Mouse (Mus musculus): ENCODE results near the gene Bcorl1.

Gene Bcorl1

DNA sequence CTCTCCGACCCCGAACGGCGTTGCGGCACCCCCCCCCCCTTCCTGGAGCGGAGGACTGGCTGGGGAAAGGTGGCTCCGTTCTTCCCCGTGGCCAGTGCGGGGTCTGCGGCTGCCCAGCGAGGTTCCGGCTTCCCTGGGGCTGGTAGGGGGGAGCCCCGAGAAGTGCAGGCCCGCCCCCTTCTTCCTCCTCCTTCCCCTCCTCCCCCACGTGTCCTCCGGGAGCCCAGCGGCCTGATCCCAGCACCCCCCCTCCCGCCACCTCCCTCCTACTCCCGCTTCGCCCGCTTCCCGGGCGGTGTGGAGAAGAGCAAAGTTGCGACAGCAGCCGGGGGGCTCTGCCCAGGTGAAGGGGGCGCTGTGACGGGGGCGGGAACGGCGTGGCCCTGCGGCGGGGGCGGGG is at the start of gene Bcorl1:
Bcorl1 (plus strand) TSS at position 218 of the 400 bp plus-strand sequence.
- DNase-seq (ENCODE audit: low spot score): peak; percentile 15

- no peak for DNase-seq (ENCODE audit: low spot score)
Observed at GRCm38 (mm10) chrX:48291413-48291812, 49.7 kb upstream of the Bcorl1 start.

GRCm38 (mm10) chrX:48305356-48305755 is 35.8 kb upstream of the Bcorl1 start:
- DNase-seq (ENCODE audit: low spot score): no peak

DNA sequence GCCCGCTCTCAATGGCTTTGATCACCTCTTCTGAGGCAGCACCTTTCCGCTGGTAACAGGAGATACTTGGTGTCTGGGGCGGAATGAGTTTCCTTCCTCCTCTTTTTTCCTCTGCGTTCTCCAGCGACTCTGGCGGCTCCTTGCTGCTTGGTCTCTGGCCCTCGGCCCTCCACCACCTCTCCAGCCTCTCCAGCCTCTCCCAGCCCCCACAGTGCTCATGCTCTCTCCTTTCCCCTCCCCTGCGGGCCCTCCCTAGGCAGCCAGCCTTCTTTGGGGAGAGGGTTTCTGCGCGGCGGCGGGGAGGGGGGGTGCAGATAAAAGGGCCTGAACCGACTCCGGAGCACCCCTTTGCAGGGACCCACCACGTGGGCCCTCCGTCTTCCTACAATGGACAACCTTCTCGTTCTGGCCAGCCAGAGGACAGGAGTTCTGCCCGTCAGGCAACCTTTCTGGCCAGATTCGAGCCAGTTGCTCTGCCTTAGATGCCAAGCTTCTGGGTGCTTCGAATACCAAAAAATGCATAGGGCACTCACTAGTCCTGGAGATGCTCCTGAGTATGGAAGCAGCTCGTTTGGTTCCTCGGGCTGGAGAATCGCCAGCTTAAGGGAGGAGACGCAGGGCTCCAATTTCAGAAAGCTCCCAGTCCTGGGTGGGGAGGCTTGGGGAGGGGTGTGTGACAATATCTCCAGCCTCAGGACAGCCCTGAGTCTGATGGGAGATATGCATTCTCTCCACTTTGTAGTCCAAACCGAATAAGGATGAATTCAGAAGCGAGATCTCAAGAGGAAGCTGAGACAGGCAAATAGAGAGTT is 30.2 kb upstream of the Bcorl1 start:
- no peak for DNase-seq (ENCODE audit: low spot score)

DNA sequence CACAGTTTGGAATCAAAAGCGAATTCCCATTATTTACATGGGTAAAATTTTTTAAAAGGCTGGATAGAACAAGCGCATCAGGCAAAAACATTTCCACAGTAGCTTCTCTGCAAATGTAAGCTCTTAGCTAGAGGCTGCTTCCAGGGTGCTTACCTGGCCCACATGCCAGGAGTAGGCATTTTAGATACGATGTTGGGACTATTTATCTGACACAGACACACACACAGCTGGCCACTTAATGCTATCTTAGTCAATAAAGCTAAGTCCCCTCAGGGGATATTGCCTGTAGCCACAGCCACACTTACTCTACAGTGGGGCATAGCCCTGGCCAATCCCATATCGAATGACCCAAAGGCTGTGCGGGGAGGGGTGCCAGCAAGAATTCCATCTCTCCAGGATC is 29.4 kb upstream of the Bcorl1 start:
- no peak for DNase-seq (ENCODE audit: low spot score)

- DNase-seq (ENCODE audit: low spot score): peak; percentile 60
Observed at GRCm38 (mm10) chrX:48314530-48315079, 26.6 kb upstream of the Bcorl1 start.

GRCm38 (mm10) chrX:48317444-48317843 is 23.7 kb upstream of the Bcorl1 start:
- no peak for DNase-seq (ENCODE audit: low spot score)

GRCm38 (mm10) chrX:48318194-48318593 is 23.0 kb upstream of the Bcorl1 start:
- no peak for DNase-seq (ENCODE audit: low spot score)

DNA sequence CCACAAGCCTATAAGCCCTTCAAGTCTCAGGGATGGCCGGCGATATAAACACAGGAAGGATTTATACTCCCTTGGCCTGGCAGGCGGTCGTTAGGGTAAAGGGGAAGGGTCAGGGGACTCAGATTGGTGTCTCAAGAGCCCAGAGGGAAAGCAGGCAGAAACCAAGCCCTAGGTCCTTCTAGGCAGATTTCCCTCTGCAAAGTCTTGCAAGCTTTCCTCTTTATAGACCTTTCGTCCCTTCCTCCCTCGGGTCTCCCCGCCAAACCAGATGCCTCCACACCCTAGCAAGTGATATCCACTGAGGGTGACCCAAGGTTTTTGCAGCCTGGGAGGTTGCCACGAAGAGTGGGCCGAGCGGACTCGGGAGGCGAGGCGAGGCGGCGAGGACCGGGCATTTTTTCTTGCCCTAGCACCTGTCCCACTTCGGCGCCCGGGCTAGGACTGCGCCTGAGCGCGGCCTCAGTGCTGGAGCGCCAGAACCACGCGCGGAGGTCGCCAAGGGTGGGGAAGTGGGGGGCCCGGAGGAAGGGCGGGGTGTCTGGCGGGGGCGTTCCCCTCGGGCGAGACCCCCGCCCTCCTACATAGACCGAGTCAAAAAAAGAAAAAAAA is 613 bp upstream of the Bcorl1 start:
- no peak for DNase-seq (ENCODE audit: low spot score)

DNA sequence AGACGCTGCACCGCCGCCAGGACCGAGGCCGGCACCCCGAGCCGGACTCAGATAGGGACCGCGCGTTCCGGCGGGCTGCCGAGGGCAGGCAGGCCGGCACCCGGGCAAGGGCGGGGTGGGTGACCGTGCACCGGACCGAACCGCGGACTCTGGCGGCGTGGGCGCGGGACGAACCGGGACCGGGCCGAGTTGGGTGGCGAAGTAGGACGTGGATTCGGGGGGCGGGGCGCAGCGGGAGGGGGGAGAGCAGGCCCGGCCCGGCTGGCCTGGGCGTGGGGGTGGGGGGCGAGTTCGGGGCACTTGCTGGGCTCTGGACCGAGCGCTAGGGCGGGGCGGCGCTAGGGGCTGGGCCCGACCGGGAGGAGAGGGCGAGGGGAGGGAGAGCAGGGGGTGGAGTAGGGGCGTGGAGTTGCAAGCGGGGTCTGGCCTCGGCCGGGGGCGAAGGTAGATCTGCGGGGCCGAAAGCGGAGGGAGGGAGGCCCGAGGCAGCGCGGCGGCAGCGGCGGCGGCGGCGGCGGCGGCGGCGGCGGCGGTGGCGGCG is 533 bp downstream of the Bcorl1 start:
- peak; percentile 15 for DNase-seq (ENCODE audit: low spot score)

- peak; percentile 3 for DNase-seq (ENCODE audit: low spot score)
Observed at GRCm38 (mm10) chrX:48342731-48343130, 1.6 kb downstream of the Bcorl1 start.

DNA sequence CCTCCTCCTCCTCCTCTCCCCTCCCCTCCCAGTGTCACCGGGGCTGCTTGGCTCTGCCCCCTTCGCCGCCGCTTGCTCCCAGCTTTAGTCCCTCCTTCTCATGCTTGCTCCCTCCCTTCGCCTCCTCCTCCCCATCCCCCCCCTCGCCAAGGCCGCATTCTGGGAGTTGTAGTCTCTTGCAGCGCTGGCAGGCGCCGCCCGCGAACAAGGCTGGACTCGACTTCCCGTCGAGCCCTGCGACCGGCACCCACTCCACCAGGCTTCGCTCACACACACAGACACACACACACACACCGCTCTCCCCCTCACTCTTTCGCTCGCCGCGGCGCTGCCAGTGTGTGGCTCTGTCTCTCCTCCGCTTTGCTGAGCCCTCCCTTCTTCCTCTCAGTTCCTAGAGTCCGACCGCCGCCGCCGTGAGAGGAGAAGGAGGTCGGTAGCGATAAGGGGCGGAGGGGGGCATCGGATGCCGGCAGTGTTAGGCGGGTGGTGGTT is 2.3 kb downstream of the Bcorl1 start:
- peak; percentile 91 for DNase-seq (ENCODE audit: low spot score)

GRCm38 (mm10) chrX:48343966-48344642 is 2.9 kb downstream of the Bcorl1 start:
- DNase-seq (ENCODE audit: low spot score): peak; percentile 7

DNA sequence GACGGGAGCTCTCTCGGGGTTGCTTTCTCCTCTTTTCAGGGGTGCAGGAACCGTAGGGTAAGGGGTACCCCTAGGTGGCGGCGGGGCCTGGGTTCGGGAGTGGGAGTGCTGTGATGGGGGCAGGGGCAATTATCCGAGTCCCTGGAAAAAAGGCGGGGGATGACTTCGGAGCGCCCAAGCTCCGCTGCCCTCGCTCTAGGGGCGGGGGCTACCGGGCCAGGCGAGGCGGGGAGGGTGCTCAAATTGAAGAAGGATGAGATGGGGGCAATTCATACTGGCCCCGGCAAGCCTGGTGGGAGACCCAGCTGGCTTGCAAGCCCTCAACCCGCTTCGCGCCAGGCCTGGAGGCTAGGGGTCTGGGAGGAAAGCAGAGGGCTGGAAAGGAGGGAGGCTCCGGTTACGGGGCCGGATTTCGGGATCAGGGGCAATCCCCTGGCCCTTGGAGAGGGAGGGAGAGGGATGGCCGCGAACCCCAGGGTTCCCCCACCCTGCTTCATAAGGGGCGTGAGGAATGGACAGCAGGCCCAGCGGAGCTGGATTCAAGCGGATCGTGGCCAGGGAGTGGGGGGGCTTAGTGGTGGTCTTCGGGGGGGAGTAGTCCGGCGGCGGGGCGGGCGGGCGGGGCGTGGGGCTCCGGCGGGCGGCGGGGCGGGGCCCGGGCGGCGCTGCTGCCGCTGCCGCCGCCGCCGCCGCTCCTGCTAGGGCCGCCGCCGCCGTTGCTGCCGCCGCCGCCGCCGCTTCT is 3.7 kb downstream of the Bcorl1 start:
- DNase-seq (ENCODE audit: low spot score): peak; percentile 13

- no peak for DNase-seq (ENCODE audit: low spot score)
Observed at GRCm38 (mm10) chrX:48345385-48345932, 4.3 kb downstream of the Bcorl1 start.

- no peak for DNase-seq (ENCODE audit: low spot score)
Observed at GRCm38 (mm10) chrX:48355346-48355745, 14.2 kb downstream of the Bcorl1 start.

DNA sequence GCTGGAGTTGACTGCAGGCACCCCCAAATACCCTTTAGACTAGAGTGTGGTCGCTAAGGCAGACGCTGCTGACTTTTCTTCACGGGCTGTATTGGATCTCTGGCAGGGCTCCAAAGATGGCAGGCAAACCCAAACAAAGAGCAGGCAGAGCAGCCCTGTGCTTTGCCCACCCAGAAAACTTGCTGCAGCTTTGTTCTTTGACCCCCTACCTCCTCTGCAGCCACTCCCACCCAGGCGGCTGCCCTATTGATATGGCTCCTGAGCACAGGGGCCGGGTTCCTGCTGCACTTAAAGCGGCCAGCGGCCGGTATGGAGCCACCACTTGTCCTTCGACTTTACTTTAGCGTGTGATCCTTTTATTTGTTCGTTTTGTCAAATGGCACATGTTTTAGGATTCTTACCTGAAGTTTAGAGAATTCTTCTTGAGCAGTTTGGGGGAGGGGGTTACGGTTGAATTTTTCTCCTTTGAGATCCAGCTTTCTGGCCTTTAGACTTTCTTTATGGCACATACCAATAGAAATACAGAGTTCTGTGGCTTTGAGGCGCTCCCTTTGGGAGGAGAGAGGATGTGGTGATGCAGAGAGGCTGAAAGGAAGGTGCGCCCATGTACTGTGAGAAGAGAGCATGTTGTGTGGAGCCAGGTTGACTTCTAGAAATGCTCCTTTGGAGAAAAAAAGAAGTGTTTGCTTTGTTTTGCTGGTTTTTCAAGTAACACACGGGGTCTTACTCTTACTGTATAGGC is 24.8 kb downstream of the Bcorl1 start:
- DNase-seq (ENCODE audit: low spot score): no peak

DNA sequence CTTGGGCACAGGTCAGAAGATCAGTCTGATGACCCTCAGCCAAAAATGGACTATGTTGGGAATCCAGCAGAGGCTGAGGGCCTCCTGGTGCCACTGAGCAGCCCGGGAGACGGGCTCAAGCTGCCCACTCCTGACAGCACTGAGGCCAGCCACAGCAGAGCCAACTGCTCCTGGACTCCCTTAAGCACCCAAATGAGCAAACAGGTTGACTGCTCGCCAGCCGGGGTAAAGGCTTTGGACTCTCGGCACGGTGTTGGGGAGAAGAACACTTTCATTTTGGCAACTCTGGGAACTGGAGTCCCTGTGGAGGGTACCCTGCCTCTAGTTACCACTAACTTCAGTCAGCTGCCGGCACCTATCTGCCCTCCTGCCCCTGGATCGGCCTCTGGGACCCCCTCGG is 26.7 kb downstream of the Bcorl1 start:
- DNase-seq (ENCODE audit: low spot score): no peak

- peak; percentile 27 for DNase-seq (ENCODE audit: low spot score)
Observed at GRCm38 (mm10) chrX:48383643-48384042, 42.5 kb downstream of the Bcorl1 start.

DNA sequence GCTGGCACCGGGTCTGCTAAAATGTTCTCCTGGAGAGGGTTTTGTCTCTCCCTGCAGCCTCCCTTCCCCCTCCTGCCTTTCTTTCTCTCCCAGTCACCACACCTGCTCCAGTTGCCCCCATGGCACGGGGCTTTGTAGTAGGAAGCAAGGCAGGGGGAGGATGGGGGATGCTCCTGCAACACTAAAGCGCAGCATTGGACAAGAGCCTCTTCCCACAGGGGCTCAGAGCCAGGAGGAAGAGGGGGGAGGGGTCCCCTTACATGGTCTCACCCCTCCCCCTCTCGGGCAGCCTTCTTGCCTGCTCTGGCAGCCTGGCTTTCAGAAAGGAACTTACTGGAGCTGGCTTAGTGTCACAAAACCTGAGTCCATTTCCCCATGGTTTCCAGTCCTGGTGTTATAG is 44.8 kb downstream of the Bcorl1 start:
- no peak for DNase-seq (ENCODE audit: low spot score)

DNA sequence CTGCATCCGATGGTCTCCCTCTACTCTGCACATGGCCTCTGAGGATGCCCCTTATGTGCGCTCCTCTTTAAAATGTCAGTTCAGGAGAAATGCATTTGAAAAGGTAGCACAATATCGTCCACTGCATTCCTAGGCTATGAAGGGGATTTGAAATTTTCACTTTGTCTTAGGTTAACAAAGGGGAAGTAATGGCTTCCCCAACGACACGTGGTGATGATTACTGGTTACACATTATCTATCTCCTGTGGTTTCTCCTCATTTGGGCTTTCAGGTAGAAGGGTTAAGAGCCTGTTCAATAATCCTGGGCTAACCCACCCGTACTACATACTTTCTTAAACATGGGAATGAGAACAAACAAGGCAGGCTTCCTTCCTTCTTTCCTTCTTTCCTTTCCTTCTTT is 48.2 kb downstream of the Bcorl1 start:
- no peak for DNase-seq (ENCODE audit: low spot score)
